Mouse (Mus musculus) limb, embryonic 12.5 days (tissue): ENCODE data around the gene Stxbp5l. TPM values are rescaled to one million over a fixed set of nuclear protein-coding genes. Genes with fewer than 3 reads are reported as not detected.

Experiments
- ATAC-seq: fragments of 200-750 bp; cut with Nextera tagmentation; 2 replicates; pipeline ENCODE4 v1.8.0; 2017; ENCODE audit warnings: low read depth, moderate TSS enrichment; ENCODE audit not compliant: insufficient number of reproducible peaks, insufficient read depth, low FRiP score, low TSS enrichment
- H3K27ac ChIP-seq: fragments of 300-500 bp; sonication (generic); 2 replicates; pipeline ENCODE4 v1.5.1; 2016; ENCODE audit warnings: mild to moderate bottlenecking, moderate library complexity
- H3K27me3 ChIP-seq: fragments of 300-500 bp; sonication (generic); 2 replicates; pipeline ENCODE4 v1.6.1; 2016; ENCODE audit warnings: mild to moderate bottlenecking, moderate library complexity
- H3K36me3 ChIP-seq: fragments of 300-500 bp; sonication (generic); 2 replicates; pipeline ENCODE4 v1.6.1; 2016; ENCODE audit warnings: mild to moderate bottlenecking, moderate library complexity
- H3K4me1 ChIP-seq: fragments of 300-500 bp; sonication (generic); replicated peaks from 2 replicates; pipeline ENCODE4 v1.6.1; 2016
- H3K4me2 ChIP-seq: fragments of 300-500 bp; sonication (generic); 2 replicates; pipeline ENCODE4 v1.6.1; 2016; ENCODE audit warnings: mild to moderate bottlenecking, moderate library complexity
- H3K4me3 ChIP-seq: fragments of 300-500 bp; sonication (generic); replicated peaks from 2 replicates; pipeline ENCODE4 v1.5.1; 2016; ENCODE audit warnings: mild to moderate bottlenecking
- H3K9ac ChIP-seq: fragments of 300-500 bp; sonication (generic); replicated peaks from 2 replicates; pipeline ENCODE4 v1.6.1; 2016; ENCODE audit warnings: mild to moderate bottlenecking, moderate library complexity
- H3K9me3 ChIP-seq: fragments of 300-500 bp; sonication (generic); 2 replicates; pipeline ENCODE4 v1.6.1; 2016; ENCODE audit warnings: mild to moderate bottlenecking, moderate library complexity
- WGBS: fragments of 180-500 bp; shearing (Covaris S2); methylation state at CpG from one replicate; pipeline ENCODE4 v1.1.7; 2016; 5-methylcytosine and 5-hydroxymethylcytosine counted together
- polyA plus RNA-seq: library from polyadenylated mRNA; unstranded; fragments of >200 nt; fragmentation: Nextera tagmentation; extraction: Ambion mirVana; gene quantifications from 2 replicates; pipeline ENCODE4 v1.2.1, GENCODE M21; 2016

The Stxbp5l gene
- polyA plus RNA-seq, result 0.15 TPM in 1 of 2 replicates, not detected in the other

DNA sequence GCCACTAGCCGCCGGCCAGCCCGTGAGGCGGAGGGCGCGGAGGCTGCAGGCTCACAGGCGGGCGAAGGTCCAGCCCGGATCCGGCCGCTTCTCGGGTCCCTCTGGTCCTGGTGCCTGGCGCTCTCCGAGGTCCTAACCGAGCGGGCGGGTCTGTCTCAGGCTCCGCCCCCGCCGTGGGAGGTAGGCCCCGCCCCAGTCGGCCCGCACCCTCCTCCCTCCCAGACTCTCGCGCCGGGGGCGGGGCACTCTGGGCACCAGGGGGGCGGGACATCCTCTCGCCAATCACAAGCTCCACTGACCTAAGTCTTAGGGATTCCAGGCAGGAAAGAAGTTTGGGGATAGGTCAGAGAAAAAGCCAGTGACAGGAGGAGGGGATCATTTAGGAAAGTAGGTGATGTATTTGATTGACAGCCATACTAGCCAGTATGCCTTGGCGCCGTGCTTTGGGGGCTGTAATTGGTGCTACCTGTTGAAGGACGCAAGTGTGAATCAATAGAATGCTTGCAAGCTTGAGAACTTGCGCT, at the start of gene Stxbp5l:
Gene Stxbp5l, minus strand, starts transcription at position 142 of the 524 bp plus-strand sequence.
- ATAC-seq, result peak; percentile 94
- H3K9me3 ChIP-seq, result no peaks in the 10 kb centered on the region
- H3K27me3 ChIP-seq, result peaks cover 25% of the 10 kb centered on the region
- peak within 1 kb of the TSS; percentile 99 for H3K4me2 ChIP-seq
- WGBS, result under 1% methylated on average over 33 of the region's 33 CpGs
- H3K4me1 ChIP-seq, result peaks cover 11% of the 10 kb centered on the region
- H3K4me3 ChIP-seq, result peak within 1 kb of the TSS; percentile 54
- H3K9ac ChIP-seq, result no peak within 1 kb of the TSS; the same call in 1 of the 2 replicates
- H3K27ac ChIP-seq, result no peak within 1 kb of the TSS
- H3K36me3 ChIP-seq, result no peaks in the 10 kb centered on the region

DNA sequence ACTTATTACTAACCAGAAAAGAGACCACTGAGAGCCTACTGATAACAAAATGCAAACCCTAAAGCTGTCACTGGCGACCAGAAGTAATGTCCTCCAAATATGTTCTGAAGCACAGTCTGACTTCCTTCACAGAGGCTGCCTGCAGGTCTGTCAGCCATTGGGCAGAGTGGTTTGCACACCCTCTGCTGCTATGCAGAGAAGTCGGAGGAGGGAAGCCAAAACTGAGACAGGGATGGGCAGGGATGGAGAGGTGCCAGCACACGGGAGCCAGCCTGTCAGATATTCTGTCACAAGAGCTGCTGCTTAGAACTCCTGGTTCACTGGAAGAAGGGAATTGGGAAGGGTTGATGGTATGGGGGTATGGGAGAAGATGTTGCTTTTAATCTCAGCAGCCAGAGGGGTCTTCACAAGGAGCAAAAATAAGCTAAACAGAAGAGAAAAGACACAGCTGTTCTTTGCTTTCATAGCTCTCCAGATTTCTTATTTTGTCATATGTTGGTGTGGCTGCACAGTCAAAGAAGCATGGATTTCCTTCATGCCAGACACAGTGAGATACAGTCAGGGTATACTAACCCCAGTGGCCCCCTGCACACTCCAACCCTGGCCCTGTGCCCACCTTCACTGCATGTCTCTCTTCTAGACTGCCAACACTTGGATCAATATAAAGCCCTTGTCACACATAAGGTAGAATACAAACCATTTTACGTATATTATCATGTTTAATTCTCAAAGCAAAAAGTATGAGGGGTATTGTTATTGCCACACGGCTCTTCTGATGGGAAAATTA, 48.8 kb upstream of the Stxbp5l start:
- H3K4me3 ChIP-seq, result no peak overlapping the region
- WGBS, result 76% methylated on average over 5 of the region's 5 CpGs
- no peak overlapping the region for H3K4me2 ChIP-seq
- H3K27me3 ChIP-seq, result no peaks in the 10 kb centered on the region
- H3K9me3 ChIP-seq, result no peaks in the 10 kb centered on the region
- no peak overlapping the region for H3K9ac ChIP-seq
- H3K4me1 ChIP-seq, result no peaks in the 10 kb centered on the region
- H3K27ac ChIP-seq, result no peak overlapping the region
- no peaks in the 10 kb centered on the region for H3K36me3 ChIP-seq
- ATAC-seq, result no peak

DNA sequence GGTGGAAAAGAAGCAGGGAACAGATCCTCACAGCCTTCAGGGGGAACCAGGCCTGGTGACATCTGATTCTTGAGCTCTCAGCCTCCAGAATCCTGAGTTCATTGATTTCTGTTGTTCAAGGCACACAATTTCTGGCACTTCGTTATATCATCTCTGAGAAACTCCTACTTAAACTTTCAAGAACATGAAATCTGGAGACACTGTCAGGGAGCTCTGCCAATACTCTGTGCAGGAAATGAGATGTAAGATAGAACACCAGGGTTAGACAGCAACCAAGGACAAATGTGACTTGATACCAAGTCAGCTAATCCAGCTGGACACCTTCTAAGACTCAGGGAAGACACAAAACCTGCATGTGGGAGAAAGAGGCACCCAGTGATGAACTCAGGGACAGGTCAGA, 40.7 kb upstream of the Stxbp5l start:
- 82% methylated on average over 1 of the region's 1 CpGs for WGBS
- no peaks in the 10 kb centered on the region for H3K36me3 ChIP-seq
- no peak overlapping the region for H3K4me2 ChIP-seq
- no peak for ATAC-seq
- H3K9me3 ChIP-seq, result no peaks in the 10 kb centered on the region
- no peak overlapping the region for H3K27ac ChIP-seq
- no peaks in the 10 kb centered on the region for H3K27me3 ChIP-seq
- H3K9ac ChIP-seq, result no peak overlapping the region
- no peak overlapping the region for H3K4me3 ChIP-seq
- H3K4me1 ChIP-seq, result no peaks in the 10 kb centered on the region

DNA sequence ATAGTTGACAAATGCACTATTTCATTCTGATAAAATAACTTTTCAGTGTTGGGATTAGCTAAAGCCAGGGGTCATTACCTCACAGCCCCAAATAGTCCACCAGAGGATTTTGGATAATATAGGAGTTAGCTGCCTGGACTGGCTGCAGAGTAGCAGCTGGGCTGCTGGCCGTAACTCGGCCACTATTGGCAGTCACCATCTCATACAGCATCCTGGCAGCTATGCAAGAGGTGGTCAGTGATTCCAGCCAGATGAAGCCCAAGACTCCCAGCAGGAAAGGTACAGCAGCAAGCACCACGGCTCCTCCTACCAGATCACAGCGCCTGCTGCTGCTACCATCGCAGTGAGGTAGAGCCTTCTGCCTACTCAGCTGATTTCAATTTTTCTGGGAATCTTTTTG, 38.1 kb upstream of the Stxbp5l start:
- WGBS, result 84% methylated on average over 5 of the region's 5 CpGs

DNA sequence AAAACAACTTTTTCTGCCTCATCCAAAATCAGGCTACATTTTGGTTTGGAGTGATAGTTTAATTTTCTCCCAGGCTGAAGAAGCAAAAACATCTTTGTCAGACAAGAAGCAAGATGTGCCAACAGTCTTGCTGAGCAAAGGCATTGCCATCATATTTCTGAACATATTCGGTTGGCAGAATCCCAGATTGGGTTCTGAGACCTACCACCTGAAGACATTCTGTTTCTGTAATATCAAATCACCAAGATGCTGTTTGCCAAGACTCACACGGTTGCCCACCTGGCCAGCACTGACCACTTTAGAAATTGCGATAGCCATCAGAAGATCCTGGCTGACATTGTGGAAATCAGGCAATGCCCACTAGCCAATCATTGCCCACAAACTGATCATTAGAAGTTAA, 37.1 kb upstream of the Stxbp5l start:
- Histone ChIP-seq H3K4me1 (no peaks in the 10 kb centered on the region), H3K4me3 (no peak overlapping the region), H3K27ac (no peak overlapping the region), H3K9me3 (no peaks in the 10 kb centered on the region), H3K27me3 (no peaks in the 10 kb centered on the region), H3K9ac (no peak overlapping the region), H3K4me2 (no peak overlapping the region), H3K36me3 (no peaks in the 10 kb centered on the region)
- no peak for ATAC-seq
- WGBS, result 85% methylated on average over 3 of the region's 3 CpGs

More for the DNA sequence above, 38.1 kb upstream of the Stxbp5l start:
- Histone ChIP-seq H3K4me3 (no peak overlapping the region), H3K27ac (no peak overlapping the region), H3K36me3 (no peaks in the 10 kb centered on the region), H3K27me3 (no peaks in the 10 kb centered on the region), H3K9ac (no peak overlapping the region), H3K9me3 (no peaks in the 10 kb centered on the region), H3K4me1 (no peaks in the 10 kb centered on the region), H3K4me2 (no peak overlapping the region)
- no peak for ATAC-seq

DNA sequence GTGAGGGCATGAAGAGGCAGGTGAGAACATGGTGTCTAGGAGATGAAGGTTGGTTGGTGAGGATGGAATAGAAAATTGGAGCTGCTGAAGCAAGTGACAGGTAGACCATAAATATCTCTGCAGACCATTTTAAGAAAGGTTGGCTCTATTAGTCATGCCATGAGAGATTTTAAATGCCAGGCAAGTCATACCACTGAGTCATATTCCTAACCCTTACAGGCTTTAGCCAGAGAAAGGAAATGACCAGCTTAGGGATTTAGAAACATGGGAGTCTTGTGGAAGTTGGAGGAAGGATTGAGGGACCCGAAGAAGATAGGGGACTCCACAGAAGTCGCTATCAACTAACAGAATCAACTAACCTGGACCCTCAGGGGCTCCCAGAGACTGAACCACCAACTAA, 35.8 kb upstream of the Stxbp5l start:
- no peak for ATAC-seq
- Histone ChIP-seq H3K9ac (no peak overlapping the region), H3K27me3 (no peaks in the 10 kb centered on the region), H3K4me2 (no peak overlapping the region), H3K27ac (no peak overlapping the region), H3K36me3 (no peaks in the 10 kb centered on the region), H3K9me3 (no peaks in the 10 kb centered on the region), H3K4me1 (no peaks in the 10 kb centered on the region), H3K4me3 (no peak overlapping the region)
- 81% methylated on average over 2 of the region's 2 CpGs for WGBS

DNA sequence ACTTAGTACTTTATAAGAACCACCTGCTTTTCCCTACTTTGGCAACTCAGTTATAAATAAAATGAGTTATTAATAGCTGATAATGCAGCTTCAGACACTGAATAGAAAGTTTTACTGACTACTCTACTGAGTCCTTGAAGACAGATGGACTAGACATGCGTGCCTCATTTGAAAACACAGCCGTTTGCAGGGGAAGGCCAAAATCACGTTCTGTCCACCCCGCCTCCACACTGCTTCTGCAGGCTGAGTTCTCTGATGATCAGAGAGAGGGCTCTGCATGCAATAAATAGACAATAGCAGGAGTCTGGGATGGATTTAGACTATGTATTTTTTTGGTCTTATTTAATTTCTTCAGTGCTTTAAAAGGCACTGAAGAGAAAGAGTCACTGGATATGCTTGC, 20.8 kb upstream of the Stxbp5l start:
- H3K9ac ChIP-seq, result no peak overlapping the region
- no peak overlapping the region for H3K27ac ChIP-seq
- H3K27me3 ChIP-seq, result no peaks in the 10 kb centered on the region
- no peaks in the 10 kb centered on the region for H3K4me1 ChIP-seq
- H3K4me3 ChIP-seq, result no peak overlapping the region
- H3K4me2 ChIP-seq, result no peak overlapping the region
- ATAC-seq, result no peak
- no peaks in the 10 kb centered on the region for H3K36me3 ChIP-seq
- no peaks in the 10 kb centered on the region for H3K9me3 ChIP-seq
- 83% methylated on average over 4 of the region's 4 CpGs for WGBS

DNA sequence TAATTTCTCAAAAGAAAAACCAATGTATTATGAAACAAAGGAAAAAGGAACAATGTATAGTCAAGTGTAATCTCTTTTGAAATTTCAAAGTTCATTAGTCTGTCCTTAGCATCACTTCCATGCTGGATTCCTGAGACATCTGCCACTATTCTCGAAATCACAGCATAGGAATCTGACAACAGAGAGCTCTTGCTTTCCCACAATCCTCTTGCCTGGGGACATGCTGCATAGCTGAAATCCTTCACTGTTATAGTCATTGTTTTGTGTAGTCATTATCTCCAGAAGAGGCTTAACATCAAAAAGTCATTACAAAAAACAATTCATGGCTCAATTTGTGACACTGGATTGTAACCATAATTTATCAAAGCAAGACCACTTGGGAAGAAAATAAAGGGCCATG, 20.2 kb upstream of the Stxbp5l start:
- Histone ChIP-seq H3K27ac (no peak overlapping the region), H3K4me3 (no peak overlapping the region), H3K36me3 (no peaks in the 10 kb centered on the region), H3K27me3 (no peaks in the 10 kb centered on the region), H3K9ac (no peak overlapping the region), H3K4me2 (no peak overlapping the region), H3K9me3 (no peaks in the 10 kb centered on the region), H3K4me1 (no peaks in the 10 kb centered on the region)
- 46% methylated on average over 1 of the region's 1 CpGs for WGBS
- ATAC-seq, result no peak

DNA sequence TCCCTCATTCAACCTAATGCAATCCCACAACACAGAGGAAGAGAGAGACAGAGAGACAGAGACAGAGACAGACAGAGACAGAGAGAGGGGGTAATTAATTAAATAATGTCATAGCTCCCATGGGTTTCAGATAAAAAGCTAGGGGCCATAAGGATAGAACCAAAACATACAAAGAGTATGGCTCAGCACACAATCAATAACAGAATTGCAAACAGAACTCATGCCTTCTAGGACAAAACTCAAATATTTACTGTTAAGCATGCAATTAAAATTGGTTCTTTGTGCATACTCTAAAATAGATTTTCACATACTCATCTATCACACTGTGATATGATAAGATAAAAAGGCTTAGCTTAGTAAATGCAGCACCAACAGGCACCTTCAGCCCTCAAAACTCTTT, 5.2 kb upstream of the Stxbp5l start:
- Histone ChIP-seq H3K4me3 (no peak overlapping the region), H3K27me3 (peaks cover 7% of the 10 kb centered on the region), H3K36me3 (no peaks in the 10 kb centered on the region), H3K27ac (no peak overlapping the region), H3K9me3 (no peaks in the 10 kb centered on the region), H3K9ac (no peak overlapping the region), H3K4me1 (no peaks in the 10 kb centered on the region), H3K4me2 (no peak overlapping the region)
- ATAC-seq, result no peak

DNA sequence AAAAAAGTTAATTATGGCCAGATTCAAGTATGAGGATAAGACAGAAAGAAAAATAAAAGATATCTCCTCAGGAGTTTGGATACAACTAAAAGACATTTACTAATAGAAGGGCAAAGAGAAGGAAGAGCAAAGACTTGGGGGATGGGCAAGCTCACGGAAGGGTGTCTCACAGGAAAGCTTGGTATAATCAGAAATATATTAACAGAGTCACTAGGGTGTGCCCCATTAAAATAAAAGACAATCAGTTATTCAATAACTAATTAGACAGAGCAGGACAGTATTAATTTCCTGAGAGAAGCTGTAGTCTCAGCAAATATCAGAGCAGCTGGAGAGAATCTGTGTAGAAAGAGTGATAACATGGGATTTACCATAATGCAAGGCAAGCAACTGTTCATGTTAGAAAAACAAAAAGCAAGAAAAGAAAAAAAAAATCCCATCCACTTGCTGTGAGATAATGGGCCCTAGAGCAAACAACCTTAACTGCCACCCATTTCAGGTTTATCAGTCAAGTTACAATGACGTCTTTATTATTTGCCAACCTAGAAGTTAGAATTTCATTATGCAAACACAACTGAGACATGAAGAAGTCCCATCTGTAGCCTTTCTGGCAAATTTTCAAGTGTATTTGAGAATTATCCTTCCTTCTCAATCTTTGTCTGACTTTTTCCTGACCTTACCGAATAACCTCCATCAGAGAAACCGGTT, 4.6 kb upstream of the Stxbp5l start:
- H3K4me2 ChIP-seq, result no peak overlapping the region
- peaks cover 3% of the 10 kb centered on the region for H3K4me1 ChIP-seq
- no peak overlapping the region for H3K4me3 ChIP-seq
- no peaks in the 10 kb centered on the region for H3K36me3 ChIP-seq
- H3K9ac ChIP-seq, result no peak overlapping the region
- H3K9me3 ChIP-seq, result no peaks in the 10 kb centered on the region
- peaks cover 13% of the 10 kb centered on the region for H3K27me3 ChIP-seq
- WGBS, result 82% methylated on average over 4 of the region's 4 CpGs
- H3K27ac ChIP-seq, result no peak overlapping the region
- ATAC-seq, result no peak

DNA sequence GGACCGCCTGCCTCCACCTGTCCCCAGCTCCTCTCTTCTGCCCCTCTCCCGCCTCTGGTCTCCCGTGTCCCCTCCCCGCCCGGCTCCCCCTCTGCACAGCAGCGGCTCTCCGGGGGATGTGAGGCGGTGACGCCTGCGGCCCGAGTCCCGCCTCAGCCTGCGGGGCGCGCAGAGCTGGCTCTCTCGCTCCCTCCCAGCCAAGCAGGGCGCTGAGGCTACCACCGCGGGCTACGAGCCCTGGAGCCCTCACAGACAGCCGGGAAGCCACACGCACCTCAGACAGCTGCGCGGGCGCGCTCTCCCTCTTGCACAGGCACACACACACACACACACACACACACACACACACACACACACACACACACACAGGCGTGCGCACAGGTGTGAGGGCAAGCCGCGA, 393 bp downstream of the Stxbp5l start:
- no peak overlapping the region; the same call in 1 of the 2 replicates for H3K9ac ChIP-seq
- H3K4me1 ChIP-seq, result peaks cover 11% of the 10 kb centered on the region
- H3K4me3 ChIP-seq, result peak overlapping the region; percentile 54
- peaks cover 28% of the 10 kb centered on the region for H3K27me3 ChIP-seq
- ATAC-seq, result peak; percentile 55
- no peaks in the 10 kb centered on the region for H3K9me3 ChIP-seq
- H3K27ac ChIP-seq, result no peak overlapping the region
- H3K4me2 ChIP-seq, result peak overlapping the region; percentile 99
- 2% methylated on average over 17 of the region's 30 CpGs for WGBS
- H3K36me3 ChIP-seq, result no peaks in the 10 kb centered on the region
